Mouse (Mus musculus): Measurements from ENCODE around the gene Plxna4.

- no peak for TF ChIP-seq POLR2A (IDR thresholded peaks at IDR 0.05; ENCODE audit: low read depth, low read length)
- no peak for TF ChIP-seq CTCF (IDR thresholded peaks at IDR 0.05; ENCODE audit: borderline replicate concordance, insufficient read depth, low read length)
These were observed 230.5 kb downstream of the Plxna4 start for GRCm38 (mm10) chr6:32357497-32357896.
